Mouse (Mus musculus): ENCODE measurements around the gene Zfp446. TPM values are rescaled to one million over a fixed set of nuclear protein-coding genes. Genes with fewer than 3 reads are reported as not detected.

Gene Zfp446
- polyA plus RNA-seq, 1 experiment from 2014 or later: 14.6 TPM

GRCm38 (mm10) chr7:13024805-13025204 is 47.2 kb downstream of the Zfp446 start:
- peaks cover 18% of the 10 kb centered on the region; the same call in 1 of the 2 replicates for H3K4me1 ChIP-seq (replicated peaks; ENCODE audit: control insufficient read depth, insufficient read depth, low read length)
- peak overlapping the region; percentile 99 for H3K4me2 ChIP-seq (ENCODE audit: low read depth, low read length, severe bottlenecking)
- peak overlapping the region; percentile 96 for H3K4me3 ChIP-seq (ENCODE audit: low read depth, low read length)
- under 1% methylated on average over 44 of the region's 44 CpGs for WGBS
- no peaks in the 10 kb centered on the region for H3K27me3 ChIP-seq (ENCODE audit: control insufficient read depth, insufficient read depth, low read length)
- H3K9ac ChIP-seq (ENCODE audit: low read length): peak overlapping the region; percentile 97
- H3K27ac ChIP-seq (ENCODE audit: low read depth, low read length): peak overlapping the region; percentile 100
- peaks cover 41% of the 10 kb centered on the region for H3K36me3 ChIP-seq (ENCODE audit: control insufficient read depth, insufficient read depth, low read length)
- ATAC-seq (replicated peaks; ENCODE audit: low FRiP score) (peak; percentile 60), DNase-seq (ENCODE audit: low spot score) (peak; percentile 90)
- H3K9me3 ChIP-seq (ENCODE audit: control insufficient read depth, low read length): no peaks in the 10 kb centered on the region

GRCm38 (mm10) chr7:13025511-13026112 is 48.0 kb downstream of the Zfp446 start:
- peaks cover 49% of the 10 kb centered on the region for H3K36me3 ChIP-seq (ENCODE audit: control insufficient read depth, insufficient read depth, low read length)
- H3K9me3 ChIP-seq (ENCODE audit: control insufficient read depth, low read length): no peaks in the 10 kb centered on the region
- H3K4me1 ChIP-seq (replicated peaks; ENCODE audit: control insufficient read depth, insufficient read depth, low read length): peaks cover 18% of the 10 kb centered on the region; the same call in 1 of the 2 replicates
- DNase-seq (ENCODE audit: low spot score) (no peak), ATAC-seq (replicated peaks; ENCODE audit: low FRiP score) (no peak)
- peak overlapping the region; percentile 100; the same call in 1 of the 2 replicates for H3K27ac ChIP-seq (ENCODE audit: low read depth, low read length)
- 30% methylated on average over 4 of the region's 4 CpGs for whole genome bisulfite sequencing
- no peaks in the 10 kb centered on the region for H3K27me3 ChIP-seq (ENCODE audit: control insufficient read depth, insufficient read depth, low read length)
- H3K9ac ChIP-seq (ENCODE audit: low read length): peak overlapping the region; percentile 97
- H3K4me3 ChIP-seq (ENCODE audit: low read depth, low read length): peak overlapping the region; percentile 96
- H3K4me2 ChIP-seq (ENCODE audit: low read depth, low read length, severe bottlenecking): peak overlapping the region; percentile 99

GRCm38 (mm10) chr7:13028986-13029385 is 51.3 kb downstream of the Zfp446 start:
- DNase-seq (ENCODE audit: low spot score) (no peak), ATAC-seq (replicated peaks; ENCODE audit: low FRiP score) (no peak)
- Histone ChIP-seq H3K4me1 (replicated peaks; ENCODE audit: control insufficient read depth, insufficient read depth, low read length) (peaks cover 19% of the 10 kb centered on the region; the same call in 1 of the 2 replicates), H3K27me3 (ENCODE audit: control insufficient read depth, insufficient read depth, low read length) (no peaks in the 10 kb centered on the region), H3K27ac (ENCODE audit: low read depth, low read length) (no peak overlapping the region), H3K9me3 (ENCODE audit: control insufficient read depth, low read length) (no peaks in the 10 kb centered on the region), H3K4me3 (ENCODE audit: low read depth, low read length) (no peak overlapping the region), H3K4me2 (ENCODE audit: low read depth, low read length, severe bottlenecking) (no peak overlapping the region), H3K36me3 (ENCODE audit: control insufficient read depth, insufficient read depth, low read length) (peaks cover 62% of the 10 kb centered on the region), H3K9ac (ENCODE audit: low read length) (0 out of 2 replicates have a peak overlapping the region, but pooled peaks have one; percentile 12)
- WGBS: 91% methylated on average over 4 of the region's 4 CpGs

- H3K4me2 ChIP-seq (ENCODE audit: low read depth, low read length, severe bottlenecking): no peak overlapping the region
- WGBS: 73% methylated on average over 5 of the region's 5 CpGs
- H3K4me3 ChIP-seq (ENCODE audit: low read depth, low read length): no peak overlapping the region
- ATAC-seq (replicated peaks; ENCODE audit: low FRiP score) (no peak), DNase-seq (ENCODE audit: low spot score) (no peak)
- H3K4me1 ChIP-seq (replicated peaks; ENCODE audit: control insufficient read depth, insufficient read depth, low read length): peaks cover 19% of the 10 kb centered on the region; the same call in 1 of the 2 replicates
- no peaks in the 10 kb centered on the region for H3K27me3 ChIP-seq (ENCODE audit: control insufficient read depth, insufficient read depth, low read length)
- peaks cover 59% of the 10 kb centered on the region for H3K36me3 ChIP-seq (ENCODE audit: control insufficient read depth, insufficient read depth, low read length)
- no peaks in the 10 kb centered on the region for H3K9me3 ChIP-seq (ENCODE audit: control insufficient read depth, low read length)
- H3K27ac ChIP-seq (ENCODE audit: low read depth, low read length): no peak overlapping the region
- no peak overlapping the region for H3K9ac ChIP-seq (ENCODE audit: low read length)
Measured at GRCm38 (mm10) chr7:13031069-13031468, 53.4 kb downstream of the Zfp446 start.

GRCm38 (mm10) chr7:13031983-13032382 is 54.3 kb downstream of the Zfp446 start:
- no peak overlapping the region for H3K9ac ChIP-seq (ENCODE audit: low read length)
- H3K4me2 ChIP-seq (ENCODE audit: low read depth, low read length, severe bottlenecking): no peak overlapping the region
- peaks cover 51% of the 10 kb centered on the region for H3K36me3 ChIP-seq (ENCODE audit: control insufficient read depth, insufficient read depth, low read length)
- peaks cover 16% of the 10 kb centered on the region; the same call in 1 of the 2 replicates for H3K4me1 ChIP-seq (replicated peaks; ENCODE audit: control insufficient read depth, insufficient read depth, low read length)
- no peaks in the 10 kb centered on the region for H3K9me3 ChIP-seq (ENCODE audit: control insufficient read depth, low read length)
- ATAC-seq (replicated peaks; ENCODE audit: low FRiP score) (no peak), DNase-seq (ENCODE audit: low spot score) (no peak)
- WGBS: 87% methylated on average over 2 of the region's 2 CpGs
- H3K27ac ChIP-seq (ENCODE audit: low read depth, low read length): no peak overlapping the region
- no peak overlapping the region for H3K4me3 ChIP-seq (ENCODE audit: low read depth, low read length)
- no peaks in the 10 kb centered on the region for H3K27me3 ChIP-seq (ENCODE audit: control insufficient read depth, insufficient read depth, low read length)

- DNase-seq (ENCODE audit: low spot score): no peak
- H3K4me3 ChIP-seq (ENCODE audit: low read depth, low read length): no peak overlapping the region
- H3K27ac ChIP-seq (ENCODE audit: low read depth, low read length): no peak overlapping the region
- H3K4me2 ChIP-seq (ENCODE audit: low read depth, low read length, severe bottlenecking): no peak overlapping the region
- no peak for ATAC-seq (replicated peaks; ENCODE audit: low FRiP score)
- no peaks in the 10 kb centered on the region for H3K27me3 ChIP-seq (ENCODE audit: control insufficient read depth, insufficient read depth, low read length)
- H3K9me3 ChIP-seq (ENCODE audit: control insufficient read depth, low read length): no peaks in the 10 kb centered on the region
- WGBS: 94% methylated on average over 7 of the region's 7 CpGs
- peaks cover 46% of the 10 kb centered on the region for H3K36me3 ChIP-seq (ENCODE audit: control insufficient read depth, insufficient read depth, low read length)
- peaks cover 14% of the 10 kb centered on the region; the same call in 1 of the 2 replicates for H3K4me1 ChIP-seq (replicated peaks; ENCODE audit: control insufficient read depth, insufficient read depth, low read length)
- H3K9ac ChIP-seq (ENCODE audit: low read length): no peak overlapping the region
Measured at GRCm38 (mm10) chr7:13032541-13032940, 54.9 kb downstream of the Zfp446 start.

- H3K4me2 ChIP-seq (ENCODE audit: low read depth, low read length, severe bottlenecking): peak overlapping the region; percentile 85
- DNase-seq (ENCODE audit: low spot score) (no peak), ATAC-seq (replicated peaks; ENCODE audit: low FRiP score) (no peak)
- 50% methylated on average over 13 of the region's 13 CpGs for WGBS
- H3K9me3 ChIP-seq (ENCODE audit: control insufficient read depth, low read length): no peaks in the 10 kb centered on the region
- no peaks in the 10 kb centered on the region for H3K27me3 ChIP-seq (ENCODE audit: control insufficient read depth, insufficient read depth, low read length)
- peak overlapping the region; percentile 74 for H3K9ac ChIP-seq (ENCODE audit: low read length)
- H3K36me3 ChIP-seq (ENCODE audit: control insufficient read depth, insufficient read depth, low read length): peaks cover 37% of the 10 kb centered on the region
- peaks cover 14% of the 10 kb centered on the region; the same call in 1 of the 2 replicates for H3K4me1 ChIP-seq (replicated peaks; ENCODE audit: control insufficient read depth, insufficient read depth, low read length)
- H3K4me3 ChIP-seq (ENCODE audit: low read depth, low read length): peak overlapping the region; percentile 49
- peak overlapping the region; percentile 85; the same call in 1 of the 2 replicates for H3K27ac ChIP-seq (ENCODE audit: low read depth, low read length)
Measured at GRCm38 (mm10) chr7:13033451-13034147, 56.0 kb downstream of the Zfp446 start.

GRCm38 (mm10) chr7:13034148-13034977 is 56.7 kb downstream of the Zfp446 start, which contains the start of gene Chmp2a:
Chmp2a (minus strand) TSS chr7:13034807.
- H3K9ac ChIP-seq (ENCODE audit: low read length): peak within 1 kb of the TSS; percentile 74
- H3K36me3 ChIP-seq (ENCODE audit: control insufficient read depth, insufficient read depth, low read length): peaks cover 29% of the 10 kb centered on the region
- H3K4me1 ChIP-seq (replicated peaks; ENCODE audit: control insufficient read depth, insufficient read depth, low read length): peaks cover 18% of the 10 kb centered on the region; the same call in 1 of the 2 replicates
- no peaks in the 10 kb centered on the region for H3K27me3 ChIP-seq (ENCODE audit: control insufficient read depth, insufficient read depth, low read length)
- H3K4me3 ChIP-seq (ENCODE audit: low read depth, low read length): peak within 1 kb of the TSS; percentile 49
- H3K9me3 ChIP-seq (ENCODE audit: control insufficient read depth, low read length): no peaks in the 10 kb centered on the region
- WGBS: under 1% methylated on average over 45 of the region's 45 CpGs
- DNase-seq (ENCODE audit: low spot score): peak; percentile 99
- peak; percentile 84 for ATAC-seq (replicated peaks; ENCODE audit: low FRiP score)
- H3K27ac ChIP-seq (ENCODE audit: low read depth, low read length): peak within 1 kb of the TSS; percentile 85
- peak within 1 kb of the TSS; percentile 85 for H3K4me2 ChIP-seq (ENCODE audit: low read depth, low read length, severe bottlenecking)
